Comparison of ENCODE assay signal across 11 mouse cellular contexts in the genomic region with DNA sequence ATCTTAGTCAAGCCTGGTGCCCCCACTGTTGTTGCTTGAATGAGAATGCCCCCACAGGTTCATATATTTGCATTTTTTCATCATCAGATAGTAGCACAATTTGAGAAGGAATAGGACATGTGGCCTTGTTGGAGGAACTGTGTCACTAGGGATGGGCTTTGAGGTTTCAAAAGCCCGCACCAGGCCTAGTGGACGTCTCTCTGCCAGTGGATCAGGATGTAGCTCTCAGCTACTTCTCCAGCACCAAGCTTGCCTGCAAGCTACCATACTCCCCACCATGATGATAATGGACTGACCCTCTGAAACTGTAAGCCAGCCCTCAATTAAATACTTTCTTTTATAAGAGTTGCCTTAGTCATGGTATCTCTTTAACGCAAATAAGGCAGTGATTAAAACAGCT. TPM values are rescaled to one million over a fixed set of nuclear protein-coding genes. Genes with fewer than 3 reads are reported as not detected.
DNase-seq lines count a peak whose midpoint lies in the region; ATAC-seq and TF ChIP-seq lines count a peak whose summit lies in the region.
"Had no signal": no experiment of that assay in that cellular context is flagged by ENCODE, and none has a peak within 500 bp of the region (broad histone marks: within the 10 kb centered on the region; RNA-seq: fewer than 3 reads in every experiment).

No protein-coding gene starts in this region.

- no peak for DNase-seq in cerebellum, adult 2 months
- DNase-seq: cerebellum, adult 11-12 months; kidney, postnatal 10 days; lung, embryonic 14.5 days had no signal

- peaks cover 5% of the 10 kb centered on the region; the same call in 1 of the 2 replicates for H3K27me3 ChIP-seq in hindbrain, embryonic 15.5 days
- H3K27me3 ChIP-seq in hindbrain, embryonic 12.5 days: peaks cover 17% of the 10 kb centered on the region
- H3K27me3 ChIP-seq in megakaryocyte, embryonic 14.5 days (replicated peaks): no peaks in the 10 kb centered on the region
- H3K27me3 ChIP-seq in liver, embryonic 15.5 days: peaks cover 12% of the 10 kb centered on the region; the same call in 1 of the 2 replicates
- no peaks in the 10 kb centered on the region for H3K27me3 ChIP-seq in cerebellum, adult 2 months (ENCODE audit: control insufficient read depth, insufficient read depth, low read length)

- H3K36me3 ChIP-seq in hindbrain, embryonic 15.5 days: no peaks in the 10 kb centered on the region
- H3K36me3 ChIP-seq in hindbrain, embryonic 12.5 days: no peaks in the 10 kb centered on the region
- peaks cover 21% of the 10 kb centered on the region for H3K36me3 ChIP-seq in megakaryocyte, embryonic 14.5 days (replicated peaks; ENCODE audit: low read length)
- H3K36me3 ChIP-seq in liver, embryonic 15.5 days (replicated peaks): no peaks in the 10 kb centered on the region

- no peak for TF ChIP-seq POLR2A in cerebellum, adult 2 months (IDR thresholded peaks at IDR 0.05; ENCODE audit: borderline replicate concordance, insufficient read depth, low read length)

- WGBS in hindbrain, embryonic 15.5 days: 81% methylated on average over 3 of the region's 3 CpGs
- 88% methylated on average over 3 of the region's 3 CpGs for whole genome bisulfite sequencing in hindbrain, embryonic 12.5 days
- 81% methylated on average over 3 of the region's 3 CpGs for WGBS in liver, embryonic 15.5 days (ENCODE audit: insufficient replicate concordance)
- 90% methylated on average over 3 of the region's 3 CpGs for WGBS in cerebellum, adult 2 months

- no peak for TF ChIP-seq CTCF in cerebellum, adult 2 months (IDR thresholded peaks at IDR 0.05; ENCODE audit: borderline replicate concordance, insufficient read depth, low read depth, low read length)

- no peak overlapping the region for H3K4me3 ChIP-seq in hindbrain, embryonic 15.5 days
- H3K4me3 ChIP-seq in hindbrain, embryonic 12.5 days: no peak overlapping the region
- H3K4me3 ChIP-seq in megakaryocyte, embryonic 14.5 days (replicated peaks): peak overlapping the region; percentile 99
- no peak overlapping the region for H3K4me3 ChIP-seq in liver, embryonic 15.5 days (replicated peaks)
- H3K4me3 ChIP-seq in cerebellum, adult 2 months (replicated peaks; ENCODE audit: insufficient read depth, low read depth, low read length): no peak overlapping the region

- H3K9ac ChIP-seq in hindbrain, embryonic 15.5 days: no peak overlapping the region
- no peak overlapping the region for H3K9ac ChIP-seq in hindbrain, embryonic 12.5 days
- no peak overlapping the region for H3K9ac ChIP-seq in liver, embryonic 15.5 days

- peaks cover 7% of the 10 kb centered on the region for H3K4me1 ChIP-seq in hindbrain, embryonic 15.5 days (replicated peaks)
- H3K4me1 ChIP-seq in hindbrain, embryonic 12.5 days: peaks cover 6% of the 10 kb centered on the region
- peaks cover 64% of the 10 kb centered on the region for H3K4me1 ChIP-seq in megakaryocyte, embryonic 14.5 days
- H3K4me1 ChIP-seq in liver, embryonic 15.5 days (replicated peaks): peaks cover 27% of the 10 kb centered on the region
- H3K4me1 ChIP-seq in cerebellum, adult 2 months (ENCODE audit: control insufficient read depth, insufficient read depth, low read length): no peaks in the 10 kb centered on the region

- H3K9me3 ChIP-seq in hindbrain, embryonic 15.5 days: no peaks in the 10 kb centered on the region
- 0 out of 2 replicates have a peak, but pooled peaks cover 5% of the 10 kb centered on the region for H3K9me3 ChIP-seq in hindbrain, embryonic 12.5 days (replicated peaks)
- H3K9me3 ChIP-seq in megakaryocyte, embryonic 14.5 days: peaks cover 3% of the 10 kb centered on the region; the same call in 1 of the 2 replicates
- H3K9me3 ChIP-seq in liver, embryonic 15.5 days (replicated peaks): no peaks in the 10 kb centered on the region

- H3K4me2 ChIP-seq in hindbrain, embryonic 15.5 days: peak overlapping the region; percentile 87
- no peak overlapping the region for H3K4me2 ChIP-seq in hindbrain, embryonic 12.5 days (replicated peaks)
- peak overlapping the region; percentile 99; the same call in 1 of the 2 replicates for H3K4me2 ChIP-seq in liver, embryonic 15.5 days

- H3K27ac ChIP-seq in hindbrain, embryonic 15.5 days (replicated peaks): no peak overlapping the region
- H3K27ac ChIP-seq in hindbrain, embryonic 12.5 days: no peak overlapping the region
- H3K27ac ChIP-seq in liver, embryonic 15.5 days (replicated peaks): no peak overlapping the region
- H3K27ac ChIP-seq in cerebellum, adult 2 months (ENCODE audit: insufficient read depth, low read length): no peak overlapping the region

- ATAC-seq in hindbrain, embryonic 15.5 days (ENCODE audit: low FRiP score, low read depth): no peak
- no peak for ATAC-seq in hindbrain, embryonic 12.5 days (ENCODE audit: low FRiP score)
- ATAC-seq in megakaryocyte, adult 5-6 weeks (ENCODE audit: poor library complexity, severe bottlenecking): no peak
- no peak for ATAC-seq in liver, embryonic 15.5 days (ENCODE audit: insufficient read depth)
- ATAC-seq in frontal cortex, adult (ENCODE audit: low TSS enrichment): no peak
- ATAC-seq: activated CD4-positive, CD25-positive, alpha-beta regulatory T cell, adult 4 months had no signal

RNA-seq across cellular contexts. Expression of a gene that starts 1.3 kb away (rescaled TPM):
- polyA plus RNA-seq in hindbrain, embryonic 15.5 days (2015; fragmentation: Nextera tagmentation; extraction: Ambion mirVana): 13.3 and 15.0 TPM in 2 replicates
- 7.1 and 8.6 TPM in 2 replicates for polyA plus RNA-seq in hindbrain, embryonic 12.5 days (2016; fragmentation: Nextera tagmentation; extraction: Ambion mirVana)
- polyA plus RNA-seq in megakaryocyte, embryonic 14.5 days (2012; ENCODE audit: insufficient read depth, low replicate concordance): 2.0 and 7.5 TPM in 2 replicates
- total RNA-seq in megakaryocyte, adult 5-6 weeks (2015): 10.9 and 12.1 TPM in 2 replicates
- total RNA-seq in megakaryocyte, adult 5-6 weeks (2017): 34.4 and 41.3 TPM in 2 replicates
- polyA plus RNA-seq in liver, embryonic 15.5 days (2015; fragmentation: Nextera tagmentation; extraction: Ambion mirVana): 5.5 and 5.9 TPM in 2 replicates
- 9.6 and 10.0 TPM in 2 replicates for polyA plus RNA-seq in cerebellum, adult 2 months (2012; rRNA removed)

RNA-seq across cellular contexts. Expression of a gene that starts 13.2 kb away (rescaled TPM):
- 20.6 and 21.4 TPM in 2 replicates for polyA plus RNA-seq in hindbrain, embryonic 15.5 days (2015; fragmentation: Nextera tagmentation; extraction: Ambion mirVana)
- polyA plus RNA-seq in hindbrain, embryonic 12.5 days (2016; fragmentation: Nextera tagmentation; extraction: Ambion mirVana): 17.5 and 17.8 TPM in 2 replicates
- polyA plus RNA-seq in megakaryocyte, embryonic 14.5 days (2012; ENCODE audit: insufficient read depth, low replicate concordance): 8.6 and 17.1 TPM in 2 replicates
- total RNA-seq in megakaryocyte, adult 5-6 weeks (2015): 34.7 and 38.5 TPM in 2 replicates
- 48.1 and 60.7 TPM in 2 replicates for total RNA-seq in megakaryocyte, adult 5-6 weeks (2017)
- 3.7 and 5.5 TPM in 2 replicates for polyA plus RNA-seq in liver, embryonic 15.5 days (2015; fragmentation: Nextera tagmentation; extraction: Ambion mirVana)
- 3.2 and 3.6 TPM in 2 replicates for polyA plus RNA-seq in cerebellum, adult 2 months (2012; rRNA removed)
